10 mouse cellular contexts compared by ENCODE assay signal in genomic region chr8:90254158-90254867, GRCm38 (mm10).
DNase-seq lines count a peak whose midpoint lies in the region; ATAC-seq and TF ChIP-seq lines count a peak whose summit lies in the region.
"Had no signal": no experiment of that assay in that cellular context is flagged by ENCODE, and none has a peak within 500 bp of the region (broad histone marks: within the 10 kb centered on the region; RNA-seq: fewer than 3 reads in every experiment).

No protein-coding gene starts in this region.

- no peak overlapping the region for H3K9ac ChIP-seq in kidney, embryonic 15.5 days
- no peak overlapping the region for H3K9ac ChIP-seq in kidney, embryonic 14.5 days (ENCODE audit: low read depth, low read length)
- no peak overlapping the region for H3K9ac ChIP-seq in forebrain, embryonic 16.5 days (replicated peaks; ENCODE audit: low read depth, low read length)
- H3K9ac ChIP-seq in midbrain, embryonic 15.5 days, result no peak overlapping the region

- H3K4me1 ChIP-seq in kidney, embryonic 15.5 days, result peaks cover 11% of the 10 kb centered on the region
- H3K4me1 ChIP-seq in kidney, embryonic 14.5 days (ENCODE audit: control insufficient read depth, insufficient read depth, low read length), result 0 out of 2 replicates have a peak, but pooled peaks cover 3% of the 10 kb centered on the region
- H3K4me1 ChIP-seq in forebrain, embryonic 16.5 days (replicated peaks; ENCODE audit: control insufficient read depth, insufficient read depth, low read length), result peaks cover 15% of the 10 kb centered on the region
- H3K4me1 ChIP-seq in midbrain, embryonic 15.5 days, result peaks cover 22% of the 10 kb centered on the region

- TF ChIP-seq POLR2A in brain, embryonic 14.5 days (IDR thresholded peaks at IDR 0.05; ENCODE audit: borderline replicate concordance, extremely low read depth, insufficient read depth, insufficient read length, poor library complexity, severe bottlenecking), result no peak

- no peak for ATAC-seq in kidney, embryonic 15.5 days (replicated peaks; ENCODE audit: low FRiP score)
- ATAC-seq in kidney, embryonic 14.5 days (ENCODE audit: low FRiP score, low TSS enrichment), result no peak
- peak; percentile 81 for ATAC-seq in forebrain, embryonic 16.5 days
- peak; percentile 75 for ATAC-seq in midbrain, embryonic 15.5 days (replicated peaks)

- no peak for TF ChIP-seq CTCF in brain, embryonic 14.5 days (IDR thresholded peaks at IDR 0.05; ENCODE audit: borderline replicate concordance, extremely low read depth, insufficient read depth, insufficient read length)

- H3K4me2 ChIP-seq in kidney, embryonic 15.5 days, result no peak overlapping the region
- H3K4me2 ChIP-seq in kidney, embryonic 14.5 days (replicated peaks; ENCODE audit: low read depth, low read length), result no peak overlapping the region
- peak overlapping the region; percentile 27; the same call in 1 of the 2 replicates for H3K4me2 ChIP-seq in forebrain, embryonic 16.5 days (ENCODE audit: low read length)
- no peak overlapping the region for H3K4me2 ChIP-seq in midbrain, embryonic 15.5 days

- H3K27ac ChIP-seq in kidney, embryonic 15.5 days, result 0 out of 2 replicates have a peak overlapping the region, but pooled peaks have one; percentile 9
- no peak overlapping the region for H3K27ac ChIP-seq in kidney, embryonic 14.5 days (ENCODE audit: low read depth, low read length)
- H3K27ac ChIP-seq in forebrain, embryonic 16.5 days (ENCODE audit: low read length), result peak overlapping the region; percentile 49
- H3K27ac ChIP-seq in midbrain, embryonic 15.5 days, result peak overlapping the region; percentile 68

- DNase-seq in brain, embryonic 14.5 days (ENCODE audit: low read depth), result peak; percentile 96
- DNase-seq in urinary bladder, postnatal 4 days (ENCODE audit: low spot score in 2 of 2), result no peak
- no peak for DNase-seq in ovary, postnatal 14 days (ENCODE audit: low spot score)
- DNase-seq in heart, adult 9 months (ENCODE audit: low spot score in 2 of 2), result no peak
- DNase-seq: cerebellum, postnatal 36 days; thymus, postnatal 36 days had no signal

- no peaks in the 10 kb centered on the region for H3K9me3 ChIP-seq in kidney, embryonic 15.5 days (replicated peaks)
- no peaks in the 10 kb centered on the region for H3K9me3 ChIP-seq in kidney, embryonic 14.5 days (ENCODE audit: control insufficient read depth, low read length)
- no peaks in the 10 kb centered on the region for H3K9me3 ChIP-seq in forebrain, embryonic 16.5 days (ENCODE audit: control insufficient read depth, low read length)
- no peaks in the 10 kb centered on the region for H3K9me3 ChIP-seq in midbrain, embryonic 15.5 days

- WGBS in kidney, embryonic 15.5 days, result 58% methylated on average over 11 of the region's 11 CpGs
- 65% methylated on average over 11 of the region's 11 CpGs for WGBS in kidney, embryonic 14.5 days
- 12% methylated on average over 11 of the region's 11 CpGs for WGBS in forebrain, embryonic 16.5 days
- WGBS in midbrain, embryonic 15.5 days, result 24% methylated on average over 11 of the region's 11 CpGs

- no peak overlapping the region for H3K4me3 ChIP-seq in kidney, embryonic 15.5 days (replicated peaks)
- no peak overlapping the region for H3K4me3 ChIP-seq in kidney, embryonic 14.5 days (ENCODE audit: low read length)
- H3K4me3 ChIP-seq in forebrain, embryonic 16.5 days (replicated peaks; ENCODE audit: low read length), result no peak overlapping the region
- no peak overlapping the region for H3K4me3 ChIP-seq in midbrain, embryonic 15.5 days

- no peaks in the 10 kb centered on the region for H3K27me3 ChIP-seq in kidney, embryonic 15.5 days
- H3K27me3 ChIP-seq in kidney, embryonic 14.5 days (ENCODE audit: control insufficient read depth, insufficient read depth, low read length), result no peaks in the 10 kb centered on the region
- no peaks in the 10 kb centered on the region for H3K27me3 ChIP-seq in forebrain, embryonic 16.5 days (replicated peaks; ENCODE audit: control insufficient read depth, insufficient read depth, low read length)
- no peaks in the 10 kb centered on the region for H3K27me3 ChIP-seq in midbrain, embryonic 15.5 days (replicated peaks)

- peaks cover 27% of the 10 kb centered on the region for H3K36me3 ChIP-seq in kidney, embryonic 15.5 days
- peaks cover 8% of the 10 kb centered on the region for H3K36me3 ChIP-seq in kidney, embryonic 14.5 days (ENCODE audit: control insufficient read depth, insufficient read depth, low read length)
- H3K36me3 ChIP-seq in forebrain, embryonic 16.5 days (ENCODE audit: control insufficient read depth, insufficient read depth), result no peaks in the 10 kb centered on the region; the same call in 1 of the 2 replicates
- H3K36me3 ChIP-seq in midbrain, embryonic 15.5 days (replicated peaks), result no peaks in the 10 kb centered on the region

Comparison
In these comparisons a context has a peak if more than half of its experiments do, and no peak if none do; other contexts are left out.
1. ATAC-seq: peak in forebrain, embryonic 16.5 days (single experiment) and midbrain, embryonic 15.5 days (single experiment); none in kidney, embryonic 15.5 days (single experiment) and kidney, embryonic 14.5 days (single experiment).